Mouse (Mus musculus) neural tube, embryonic 13.5 days (tissue): ENCODE results near the gene Gse1. TPM values are rescaled to one million over a fixed set of nuclear protein-coding genes. Genes with fewer than 3 reads are reported as not detected.

ENCODE experiments used
- ATAC-seq: fragments of 200-750 bp; cut with Nextera tagmentation; 2 replicates; pipeline ENCODE4 v1.8.0; 2017; ENCODE audit warnings: low read depth, mild to moderate bottlenecking, moderate TSS enrichment, moderate library complexity
- H3K27ac ChIP-seq: fragments of 300-500 bp; sonication (generic); replicated peaks from 2 replicates; pipeline ENCODE4 v1.5.1; 2015; ENCODE audit warnings: moderate library complexity, mild to moderate bottlenecking, inconsistent platforms
- H3K27me3 ChIP-seq: fragments of 300-500 bp; sonication (generic); 2 replicates; pipeline ENCODE4 v1.6.1; 2015; ENCODE audit warnings: mild to moderate bottlenecking, inconsistent platforms
- H3K36me3 ChIP-seq: fragments of 300-500 bp; sonication (generic); 2 replicates; pipeline ENCODE4 v1.6.1; 2015; ENCODE audit warnings: mild to moderate bottlenecking, inconsistent platforms
- H3K4me1 ChIP-seq: fragments of 300-500 bp; sonication (generic); replicated peaks from 2 replicates; pipeline ENCODE4 v1.6.1; 2015; ENCODE audit warnings: inconsistent platforms
- H3K4me2 ChIP-seq: fragments of 300-500 bp; sonication (generic); 2 replicates; pipeline ENCODE4 v1.6.1; 2015; ENCODE audit warnings: inconsistent platforms, mild to moderate bottlenecking, moderate library complexity
- H3K4me3 ChIP-seq: fragments of 300-500 bp; sonication (generic); 2 replicates; pipeline ENCODE4 v1.5.1; 2015; ENCODE audit warnings: mild to moderate bottlenecking, inconsistent platforms
- H3K9ac ChIP-seq: fragments of 300-500 bp; sonication (generic); 2 replicates; pipeline ENCODE4 v1.6.1; 2015; ENCODE audit warnings: moderate library complexity, mild to moderate bottlenecking, inconsistent platforms
- H3K9me3 ChIP-seq: fragments of 300-500 bp; sonication (generic); 2 replicates; pipeline ENCODE4 v1.6.1; 2016; ENCODE audit warnings: inconsistent platforms
- WGBS: fragments of 180-500 bp; shearing (Covaris S2); methylation state at CpG from one replicate; pipeline ENCODE4 v1.1.7; 2015; 5-methylcytosine and 5-hydroxymethylcytosine counted together
- polyA plus RNA-seq: library from polyadenylated mRNA; unstranded; fragments of >200 nt; fragmentation: Nextera tagmentation; extraction: Ambion mirVana; gene quantifications from 2 replicates; pipeline ENCODE4 v1.2.1, GENCODE M21; 2015

The Gse1 gene
- polyA plus RNA-seq, 1 experiment from 2014 or later = 17.1 TPM

DNA sequence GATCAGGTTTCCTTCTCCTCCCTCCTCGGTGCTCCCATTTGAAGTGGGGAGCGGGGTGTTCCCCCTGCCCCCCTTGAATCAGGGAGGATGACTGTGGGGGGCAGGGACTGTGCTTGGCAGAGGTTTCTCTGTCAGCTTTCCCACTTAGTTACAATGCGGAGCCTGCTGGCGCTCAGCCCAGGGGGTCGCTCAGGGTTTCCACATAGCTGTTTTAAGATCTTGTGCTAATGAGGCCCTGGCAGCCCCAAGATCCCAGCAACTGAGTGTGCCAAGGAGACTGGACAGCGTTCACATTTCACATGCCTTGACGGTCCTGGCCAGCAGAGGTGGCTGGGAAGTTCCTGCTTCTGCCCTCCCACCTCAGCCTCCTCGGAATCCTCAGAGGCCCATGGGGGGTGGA lies 237.5 kb downstream of the Gse1 start:
- 18% methylated on average over 8 of the region's 8 CpGs for WGBS
- ATAC-seq = peak; percentile 52
- no peaks in the 10 kb centered on the region for H3K36me3 ChIP-seq
- peak overlapping the region; percentile 62; the same call in 1 of the 2 replicates for H3K27ac ChIP-seq
- H3K4me3 ChIP-seq = no peak overlapping the region
- no peak overlapping the region for H3K4me2 ChIP-seq
- H3K9me3 ChIP-seq = no peaks in the 10 kb centered on the region
- 0 out of 2 replicates have a peak overlapping the region, but pooled peaks have one; percentile 26 for H3K9ac ChIP-seq
- peaks cover 77% of the 10 kb centered on the region for H3K4me1 ChIP-seq
- H3K27me3 ChIP-seq = no peaks in the 10 kb centered on the region

DNA sequence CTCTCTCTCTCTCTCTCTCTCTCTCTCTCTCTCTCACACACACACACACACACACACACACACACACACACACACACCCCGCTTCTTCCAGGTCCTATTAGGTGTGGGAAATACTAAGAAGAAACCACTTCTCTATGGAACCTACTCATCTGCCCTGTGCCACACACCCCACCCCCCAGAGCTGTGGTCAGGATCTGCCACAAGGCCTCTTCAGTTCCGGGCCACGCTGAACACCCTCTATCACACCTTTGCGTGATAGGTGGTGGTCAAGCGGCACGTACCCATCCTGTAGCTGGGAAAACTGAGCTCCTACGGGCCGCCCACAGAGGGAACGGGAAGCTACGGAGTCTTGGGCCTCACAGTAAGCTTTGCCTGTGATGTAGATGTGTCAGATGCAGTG lies 238.0 kb downstream of the Gse1 start:
- Histone ChIP-seq H3K4me2 (no peak overlapping the region), H3K9me3 (no peaks in the 10 kb centered on the region), H3K9ac (0 out of 2 replicates have a peak overlapping the region, but pooled peaks have one; percentile 26), H3K36me3 (no peaks in the 10 kb centered on the region), H3K27me3 (no peaks in the 10 kb centered on the region), H3K4me1 (peaks cover 77% of the 10 kb centered on the region), H3K27ac (peak overlapping the region; percentile 62), H3K4me3 (no peak overlapping the region)
- ATAC-seq = no peak
- WGBS = 59% methylated on average over 10 of the region's 10 CpGs

DNA sequence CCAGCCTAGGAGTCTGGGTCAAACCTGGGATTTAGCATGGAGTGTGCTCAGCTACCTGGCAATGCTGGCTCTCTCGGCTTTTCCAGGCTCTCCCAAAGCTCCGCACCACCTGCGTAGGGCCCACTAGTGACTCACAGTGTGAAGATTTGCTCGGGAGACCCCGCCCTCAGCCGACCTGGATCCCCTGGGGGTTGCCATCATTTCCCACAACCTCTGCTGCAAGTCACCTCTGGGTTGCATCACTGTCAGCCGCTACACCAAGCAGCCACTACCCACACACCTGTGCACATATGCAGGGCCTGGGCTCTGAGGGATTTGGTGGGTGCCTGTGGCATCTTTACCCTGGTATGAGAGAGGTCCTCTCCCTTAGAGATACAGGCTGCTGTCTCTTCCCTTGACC lies 239.3 kb downstream of the Gse1 start:
- Histone ChIP-seq H3K9me3 (no peaks in the 10 kb centered on the region), H3K4me2 (no peak overlapping the region), H3K27me3 (no peaks in the 10 kb centered on the region), H3K9ac (no peak overlapping the region), H3K27ac (no peak overlapping the region; the same call in 1 of the 2 replicates), H3K36me3 (no peaks in the 10 kb centered on the region), H3K4me1 (peaks cover 77% of the 10 kb centered on the region), H3K4me3 (no peak overlapping the region)
- no peak for ATAC-seq
- WGBS = 87% methylated on average over 7 of the region's 7 CpGs

DNA sequence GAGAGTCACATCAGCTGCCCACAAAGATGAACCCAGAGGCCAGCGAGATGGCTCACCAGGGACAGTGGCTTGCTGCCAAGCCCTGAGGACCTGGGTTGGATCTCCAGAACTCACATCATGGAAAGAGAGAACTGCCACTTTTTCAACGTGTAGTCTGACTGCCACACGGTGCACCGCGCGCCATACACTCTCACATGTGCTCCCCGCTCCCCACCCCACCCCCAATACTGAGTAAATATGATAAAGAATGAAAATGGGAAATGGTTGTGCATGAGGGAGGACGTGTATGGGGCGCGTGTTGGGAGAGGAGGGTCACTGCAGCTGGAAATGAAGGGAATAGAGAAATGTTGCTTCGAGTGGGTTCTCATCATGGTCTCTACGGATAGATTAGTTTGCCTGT lies 241.9 kb downstream of the Gse1 start:
- Histone ChIP-seq H3K9me3 (no peaks in the 10 kb centered on the region), H3K27me3 (no peaks in the 10 kb centered on the region), H3K36me3 (no peaks in the 10 kb centered on the region), H3K9ac (no peak overlapping the region), H3K4me2 (no peak overlapping the region), H3K4me1 (peaks cover 85% of the 10 kb centered on the region), H3K27ac (no peak overlapping the region), H3K4me3 (no peak overlapping the region)
- 87% methylated on average over 12 of the region's 12 CpGs for WGBS
- no peak for ATAC-seq

DNA sequence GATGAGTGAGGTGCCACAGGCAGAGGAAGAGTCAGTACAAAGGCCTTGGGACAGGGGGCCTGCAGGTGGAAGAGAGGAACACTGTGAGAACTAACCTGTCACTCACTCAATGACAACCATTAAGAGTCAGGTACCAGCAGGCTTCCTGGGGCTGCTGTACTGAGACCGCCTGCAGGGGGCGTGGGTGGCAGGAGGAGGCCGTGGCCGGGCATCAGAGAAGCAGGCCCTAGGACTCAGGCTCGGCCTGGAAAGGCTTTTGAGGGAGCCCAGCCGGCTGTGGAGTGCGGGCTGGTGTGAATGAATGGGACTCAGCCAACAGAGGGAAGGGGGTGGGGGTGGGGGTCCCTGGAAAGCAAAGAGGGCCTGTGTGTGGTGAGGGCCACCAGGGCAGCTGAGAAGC lies 242.9 kb downstream of the Gse1 start:
- H3K4me2 ChIP-seq = no peak overlapping the region
- no peaks in the 10 kb centered on the region for H3K9me3 ChIP-seq
- WGBS = 8% methylated on average over 7 of the region's 7 CpGs
- H3K4me1 ChIP-seq = peaks cover 85% of the 10 kb centered on the region
- 0 out of 2 replicates have a peak, but pooled peaks have one; percentile 8 for ATAC-seq
- no peak overlapping the region for H3K4me3 ChIP-seq
- no peaks in the 10 kb centered on the region for H3K27me3 ChIP-seq
- H3K27ac ChIP-seq = peak overlapping the region; percentile 78
- H3K9ac ChIP-seq = 0 out of 2 replicates have a peak overlapping the region, but pooled peaks have one; percentile 34
- no peaks in the 10 kb centered on the region for H3K36me3 ChIP-seq

DNA sequence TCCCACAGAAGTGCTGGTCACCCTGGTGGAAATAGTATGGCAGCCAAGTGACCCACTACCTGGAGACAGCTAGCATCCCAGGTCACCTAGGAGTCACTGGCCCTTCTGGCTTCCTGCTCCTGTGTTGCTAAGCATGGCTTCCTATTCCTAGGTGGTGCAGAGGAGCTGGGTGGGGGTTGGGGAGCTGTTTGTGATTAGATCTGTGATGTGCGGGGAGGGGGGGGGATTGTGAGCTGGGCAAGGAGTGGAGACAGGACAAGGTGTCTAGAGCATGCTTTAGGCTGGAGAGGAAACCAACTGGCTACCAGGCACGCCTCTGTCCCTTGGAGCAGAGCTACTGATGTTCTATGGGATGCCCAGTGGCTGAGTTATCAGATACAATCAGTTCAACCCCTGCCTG lies 243.5 kb downstream of the Gse1 start:
- WGBS = 72% methylated on average over 2 of the region's 2 CpGs
- no peak overlapping the region for H3K4me2 ChIP-seq
- peaks cover 85% of the 10 kb centered on the region for H3K4me1 ChIP-seq
- 0 out of 2 replicates have a peak overlapping the region, but pooled peaks have one; percentile 5 for H3K9ac ChIP-seq
- no peaks in the 10 kb centered on the region for H3K36me3 ChIP-seq
- no peaks in the 10 kb centered on the region for H3K27me3 ChIP-seq
- no peak for ATAC-seq
- H3K4me3 ChIP-seq = no peak overlapping the region
- no peaks in the 10 kb centered on the region for H3K9me3 ChIP-seq
- H3K27ac ChIP-seq = peak overlapping the region; percentile 78

DNA sequence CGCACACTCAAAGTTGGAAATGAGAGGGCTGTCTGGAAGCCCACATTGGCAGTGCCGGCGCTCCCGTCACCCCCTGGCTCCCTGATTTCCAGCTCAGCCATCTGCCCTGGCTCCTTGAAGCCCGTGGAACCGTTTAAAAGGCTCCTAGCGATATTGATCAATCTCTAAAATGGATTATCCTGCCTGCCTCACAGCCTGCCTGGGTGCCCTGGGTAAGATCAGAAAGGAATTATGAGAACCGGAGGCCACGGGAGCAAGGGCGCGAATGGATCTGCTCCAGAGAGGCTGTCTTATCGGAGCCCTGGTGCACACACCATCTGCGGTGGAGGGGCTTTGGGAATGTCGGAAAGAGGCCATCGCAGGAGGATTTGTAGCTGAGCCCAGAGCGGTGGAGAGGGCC lies 244.0 kb downstream of the Gse1 start:
- Histone ChIP-seq H3K4me2 (no peak overlapping the region), H3K4me3 (no peak overlapping the region), H3K9me3 (no peaks in the 10 kb centered on the region), H3K4me1 (peaks cover 85% of the 10 kb centered on the region), H3K27ac (peak overlapping the region; percentile 78), H3K36me3 (no peaks in the 10 kb centered on the region), H3K9ac (peak overlapping the region; percentile 5), H3K27me3 (no peaks in the 10 kb centered on the region)
- WGBS = 31% methylated on average over 16 of the region's 16 CpGs
- no peak for ATAC-seq

DNA sequence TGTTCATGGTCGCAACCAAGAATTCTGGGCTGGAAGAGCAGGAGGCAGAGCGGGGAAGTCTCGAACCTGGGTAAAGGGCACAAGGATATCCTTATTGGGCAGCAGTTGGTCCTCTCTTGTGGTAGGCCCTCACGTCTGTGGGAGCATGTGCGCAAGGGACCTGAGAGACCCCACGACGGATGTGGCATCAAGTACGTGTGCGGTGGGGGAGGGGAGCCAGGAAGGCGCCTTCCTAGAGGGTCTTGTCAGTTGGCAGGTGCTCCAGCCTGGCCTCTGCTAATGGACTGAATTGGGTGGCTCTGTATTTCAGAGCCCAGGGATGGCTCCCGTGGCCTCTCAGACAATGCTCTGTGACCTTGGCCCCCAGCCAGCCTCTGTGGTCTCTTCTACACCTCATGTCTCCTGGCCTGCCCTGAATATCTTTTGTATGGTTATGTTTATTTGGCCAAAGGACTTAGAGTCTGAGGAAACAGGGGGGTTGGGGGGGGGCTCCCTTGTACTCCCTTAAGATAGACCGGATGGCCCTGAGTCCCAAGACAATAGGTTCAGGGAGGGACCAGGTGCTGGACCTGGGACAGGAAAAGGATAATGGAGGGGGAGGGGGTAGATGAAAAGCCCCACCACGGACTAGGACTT lies 245.6 kb downstream of the Gse1 start:
- ATAC-seq = no peak
- no peak overlapping the region for H3K27ac ChIP-seq
- peaks cover 87% of the 10 kb centered on the region for H3K4me1 ChIP-seq
- 79% methylated on average over 13 of the region's 13 CpGs for WGBS
- H3K4me3 ChIP-seq = no peak overlapping the region
- H3K27me3 ChIP-seq = no peaks in the 10 kb centered on the region
- H3K9ac ChIP-seq = no peak overlapping the region
- no peak overlapping the region for H3K4me2 ChIP-seq
- H3K9me3 ChIP-seq = no peaks in the 10 kb centered on the region
- no peaks in the 10 kb centered on the region for H3K36me3 ChIP-seq

DNA sequence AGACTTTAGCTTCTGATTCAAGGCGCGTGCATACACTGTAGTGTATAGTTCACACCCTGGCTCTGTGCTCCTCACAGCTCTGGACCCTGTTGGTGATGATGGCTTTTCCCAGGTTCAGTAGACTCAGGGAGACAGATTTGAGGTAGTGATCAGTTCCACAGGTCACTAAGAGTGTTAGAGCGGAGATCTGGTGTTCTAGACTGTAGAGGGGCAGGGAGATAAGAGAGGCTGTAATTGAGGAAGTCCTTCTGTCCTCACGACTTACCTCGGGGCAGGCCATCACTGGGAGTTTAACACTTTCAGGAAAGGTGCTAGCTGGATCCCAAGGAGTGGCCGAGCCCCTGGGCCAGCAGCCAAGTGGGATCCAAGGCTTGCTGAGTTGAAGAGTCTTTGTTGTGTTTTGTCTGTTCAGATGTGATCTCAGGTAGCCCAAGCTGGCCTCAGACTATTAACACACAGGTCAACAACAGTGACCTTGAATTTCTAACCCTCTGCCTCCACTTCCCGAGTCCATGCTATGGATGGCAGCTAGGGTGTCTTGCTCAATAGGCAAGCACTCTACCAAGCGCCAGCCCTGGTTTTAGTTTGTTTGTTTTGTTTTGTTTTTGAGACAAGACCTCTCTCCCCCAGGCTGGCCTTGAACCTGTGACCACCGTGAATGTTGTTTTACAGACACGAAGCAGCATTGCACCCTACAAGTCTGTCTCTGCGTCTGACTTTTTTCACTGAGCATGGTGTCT lies 246.4 kb downstream of the Gse1 start:
- peaks cover 89% of the 10 kb centered on the region for H3K4me1 ChIP-seq
- no peak overlapping the region for H3K9ac ChIP-seq
- 0 out of 2 replicates have a peak overlapping the region, but pooled peaks have one; percentile 52 for H3K27ac ChIP-seq
- no peak overlapping the region for H3K4me3 ChIP-seq
- H3K4me2 ChIP-seq = no peak overlapping the region
- 84% methylated on average over 11 of the region's 11 CpGs for WGBS
- H3K27me3 ChIP-seq = no peaks in the 10 kb centered on the region
- no peaks in the 10 kb centered on the region for H3K36me3 ChIP-seq
- no peaks in the 10 kb centered on the region for H3K9me3 ChIP-seq
- ATAC-seq = no peak

DNA sequence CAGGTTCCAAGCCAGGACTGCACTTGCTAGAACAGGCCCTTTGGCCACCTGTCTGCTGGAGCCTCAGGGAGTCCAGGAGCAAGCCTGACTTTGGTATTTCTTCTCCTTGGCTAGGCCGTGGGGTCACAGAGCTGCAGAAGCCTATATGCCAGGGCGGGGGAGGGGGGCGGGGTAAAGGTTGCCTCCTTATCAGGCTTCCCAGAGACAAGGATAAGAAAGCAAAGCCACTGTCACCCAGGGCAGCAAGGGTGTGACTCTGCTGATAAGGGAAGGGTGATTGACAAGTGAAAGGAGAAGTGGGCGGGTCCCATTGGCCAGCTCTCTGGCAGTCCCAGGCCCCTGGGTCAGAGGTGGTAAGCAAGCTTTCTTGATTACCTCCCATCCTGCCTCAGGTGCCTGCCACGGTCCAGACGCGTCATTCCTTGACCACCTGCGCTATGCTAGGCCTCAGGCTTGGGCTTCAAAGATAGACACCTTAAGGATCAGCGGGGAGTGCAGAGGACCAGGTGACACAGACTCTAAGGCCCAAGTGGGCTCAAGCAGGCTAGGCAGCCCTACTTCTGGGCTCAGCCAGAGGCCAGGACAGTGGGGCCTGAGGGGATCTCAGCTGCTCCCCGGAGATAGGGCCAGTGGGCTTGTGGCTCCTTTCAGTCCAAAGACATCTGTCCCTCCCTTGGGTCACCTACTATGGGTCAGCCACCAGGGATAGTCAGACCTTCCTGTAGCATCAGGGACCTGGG lies 247.4 kb downstream of the Gse1 start:
- H3K4me3 ChIP-seq = no peak overlapping the region
- peaks cover 79% of the 10 kb centered on the region for H3K4me1 ChIP-seq
- H3K9me3 ChIP-seq = no peaks in the 10 kb centered on the region
- 87% methylated on average over 10 of the region's 10 CpGs for WGBS
- H3K36me3 ChIP-seq = no peaks in the 10 kb centered on the region
- no peak overlapping the region for H3K9ac ChIP-seq
- ATAC-seq = no peak
- H3K27ac ChIP-seq = peak overlapping the region; percentile 86; the same call in 1 of the 2 replicates
- H3K27me3 ChIP-seq = no peaks in the 10 kb centered on the region
- no peak overlapping the region for H3K4me2 ChIP-seq

DNA sequence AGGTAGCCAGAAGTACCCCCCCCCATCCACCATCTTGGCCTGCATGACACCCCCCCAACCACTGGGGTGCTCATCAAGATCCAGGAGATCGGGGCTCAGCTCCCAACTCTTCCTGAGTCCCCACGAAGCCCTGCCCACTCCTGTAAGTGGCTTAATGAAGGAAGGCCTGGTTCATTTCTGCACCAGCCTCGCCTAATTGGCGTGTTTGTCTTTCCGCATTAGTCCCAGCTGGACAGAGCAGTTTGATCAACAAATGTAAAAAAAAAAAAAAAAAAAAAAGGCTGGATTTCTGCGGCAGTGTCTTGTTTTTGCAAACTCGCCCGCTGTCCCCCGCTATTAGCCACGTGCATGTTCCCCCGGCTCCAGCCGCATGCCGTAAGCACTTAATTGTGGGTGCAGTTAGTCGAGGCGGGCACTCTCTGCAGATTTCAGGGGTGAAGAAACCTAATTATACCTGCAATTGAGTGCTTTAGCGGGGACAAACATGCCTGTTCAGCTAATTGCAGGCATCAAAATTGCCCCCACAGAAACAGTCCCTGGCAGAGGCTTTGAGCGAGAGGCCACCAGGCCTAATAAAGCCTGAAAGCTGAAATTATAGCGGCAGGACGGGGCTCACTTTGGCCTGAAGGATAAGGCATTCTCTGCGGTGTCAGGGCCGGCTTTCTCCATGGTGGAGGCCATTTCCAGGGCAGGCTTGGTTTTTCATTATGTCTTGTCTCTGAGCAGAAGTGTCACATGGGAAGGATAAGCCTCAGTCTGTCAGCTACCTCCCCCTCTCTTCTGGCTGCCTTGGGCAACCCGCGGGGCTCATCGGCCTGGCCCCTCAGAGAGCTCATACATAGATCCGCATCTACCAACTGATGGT lies 248.7 kb downstream of the Gse1 start:
- H3K9ac ChIP-seq = no peak overlapping the region
- WGBS = 21% methylated on average over 25 of the region's 25 CpGs
- ATAC-seq = no peak
- peak overlapping the region; percentile 86 for H3K27ac ChIP-seq
- no peaks in the 10 kb centered on the region for H3K9me3 ChIP-seq
- no peak overlapping the region for H3K4me3 ChIP-seq
- H3K4me2 ChIP-seq = 0 out of 2 replicates have a peak overlapping the region, but pooled peaks have one; percentile 4
- no peaks in the 10 kb centered on the region for H3K36me3 ChIP-seq
- no peaks in the 10 kb centered on the region for H3K27me3 ChIP-seq
- H3K4me1 ChIP-seq = peaks cover 72% of the 10 kb centered on the region
